Mouse (Mus musculus) 416B (cell line): ENCODE results near the gene Ssh1.

Experiments used
- DNase-seq: peaks from one replicate; pipeline ENCODE4 v3.0.0; 2011; ENCODE audit warnings: low read depth

Ssh1 gene

DNA sequence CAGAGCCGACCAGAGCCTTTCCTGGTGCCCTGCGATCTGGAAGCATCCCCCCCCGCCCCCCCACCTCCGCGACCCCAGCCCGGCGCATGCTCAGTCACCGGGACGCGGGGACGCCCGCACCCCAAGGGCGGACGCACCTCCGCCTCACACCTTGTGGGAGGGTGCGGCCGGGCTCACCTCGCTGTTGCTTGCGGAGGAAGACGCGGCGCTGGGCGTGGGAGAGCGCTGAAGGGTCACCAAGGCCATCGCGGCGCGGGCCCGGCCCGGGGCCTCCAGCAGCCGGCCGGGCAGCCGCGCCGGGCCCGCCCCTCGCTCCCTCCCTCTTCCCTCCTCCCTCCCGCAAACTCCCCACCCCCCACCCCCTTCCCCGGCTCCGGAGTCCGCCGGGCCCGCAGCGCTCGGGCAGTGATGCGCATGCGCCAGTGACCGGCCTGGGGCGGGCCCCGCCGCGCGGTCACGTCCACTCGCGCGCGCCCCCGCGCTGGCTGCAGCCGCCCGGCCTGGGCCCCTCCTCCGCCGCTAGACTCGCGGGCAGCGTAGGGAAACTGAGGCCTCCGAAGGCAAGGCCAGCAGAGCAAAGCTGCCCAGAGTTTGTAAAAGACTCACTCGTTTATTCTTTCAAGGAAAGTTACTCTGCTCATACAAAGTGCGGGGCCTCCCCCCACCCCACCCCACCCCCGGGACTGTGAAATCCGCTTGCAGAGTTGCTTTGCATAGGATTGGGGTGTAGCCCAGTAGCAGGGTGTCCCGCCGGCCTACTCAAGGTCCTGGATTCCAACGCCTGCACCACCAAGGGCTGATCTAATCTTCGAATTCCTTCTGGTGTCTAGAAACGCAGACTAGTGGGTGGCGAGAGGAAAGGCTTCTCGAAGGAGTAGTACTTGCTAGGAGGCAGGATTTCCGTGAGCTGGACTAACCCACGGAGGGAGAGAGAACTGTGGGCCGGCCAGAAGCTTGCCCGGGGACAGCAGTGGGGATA, at the start of gene Ssh1:
Gene Ssh1, minus strand, starts transcription at position 408 of the 979 bp plus-strand sequence.
- DNase-seq: peak; percentile 80

DNA sequence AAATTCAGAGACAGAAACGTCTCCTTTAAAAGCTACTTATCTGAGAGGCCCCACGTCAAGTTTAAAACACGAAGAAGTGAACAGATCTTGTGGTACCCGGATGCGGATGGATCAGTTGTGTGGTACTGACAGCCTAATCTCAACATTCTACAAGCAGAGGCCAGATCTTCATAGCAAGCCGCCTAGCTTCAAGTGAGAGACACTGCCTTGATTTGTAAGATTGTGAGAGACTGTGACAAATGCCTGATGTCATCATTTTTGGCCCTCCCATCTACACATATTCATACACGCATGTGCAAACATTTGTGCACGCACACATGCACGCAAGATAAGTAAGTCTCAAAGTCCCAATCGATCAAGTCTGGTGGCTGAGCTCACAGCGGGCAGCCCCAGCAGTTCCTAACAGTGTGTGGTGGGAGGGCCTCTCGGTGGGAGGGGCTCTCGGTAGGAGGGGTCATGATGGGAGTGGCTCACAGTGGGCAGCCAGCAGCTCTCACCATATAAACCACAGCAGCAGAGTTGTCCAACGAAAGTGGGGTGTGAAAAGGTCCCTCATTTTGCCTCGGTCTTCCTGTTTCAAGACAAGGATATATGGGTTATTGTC, 47.7 kb upstream of the Ssh1 start:
- DNase-seq: peak; percentile 67

DNA sequence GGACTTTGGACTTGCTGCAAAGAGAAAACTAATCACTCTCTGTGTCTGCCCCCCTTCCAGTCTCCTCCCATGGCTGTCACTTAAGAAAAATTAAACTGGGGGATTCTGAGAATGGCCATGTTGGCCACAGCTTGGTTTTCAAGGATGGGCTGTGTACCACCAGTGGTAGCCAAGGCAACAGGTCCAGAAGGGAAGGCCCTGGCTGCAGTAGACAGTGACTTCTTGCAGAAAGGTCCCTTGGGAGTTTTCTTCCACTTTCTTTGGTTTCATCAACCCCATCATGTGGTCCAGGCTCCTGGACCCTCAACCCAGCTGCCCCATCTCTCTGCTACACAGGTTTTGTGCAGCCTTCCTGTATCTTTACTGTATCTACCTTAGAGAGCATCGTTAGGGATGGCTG, 47.2 kb upstream of the Ssh1 start:
- DNase-seq: no peak

DNA sequence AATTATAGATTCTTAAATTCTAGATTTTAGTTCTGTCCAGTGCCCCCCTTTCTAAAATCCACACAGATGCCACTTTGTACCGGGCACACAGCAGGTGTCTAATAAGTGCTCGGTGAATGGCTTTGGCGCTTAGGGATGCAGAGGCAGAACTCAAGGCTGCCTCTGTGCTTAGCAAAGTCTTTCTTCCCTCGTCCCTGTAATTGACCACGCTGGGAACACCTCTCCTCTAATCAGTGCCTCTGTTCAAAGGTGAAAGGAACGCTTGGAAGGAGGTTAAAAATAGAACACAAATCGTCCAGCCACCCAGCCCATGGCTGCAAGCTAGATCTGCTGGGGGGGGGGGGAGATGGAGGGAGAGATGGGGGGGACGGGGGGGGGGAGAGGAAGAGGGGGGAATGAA, 46.8 kb upstream of the Ssh1 start:
- DNase-seq: no peak

DNA sequence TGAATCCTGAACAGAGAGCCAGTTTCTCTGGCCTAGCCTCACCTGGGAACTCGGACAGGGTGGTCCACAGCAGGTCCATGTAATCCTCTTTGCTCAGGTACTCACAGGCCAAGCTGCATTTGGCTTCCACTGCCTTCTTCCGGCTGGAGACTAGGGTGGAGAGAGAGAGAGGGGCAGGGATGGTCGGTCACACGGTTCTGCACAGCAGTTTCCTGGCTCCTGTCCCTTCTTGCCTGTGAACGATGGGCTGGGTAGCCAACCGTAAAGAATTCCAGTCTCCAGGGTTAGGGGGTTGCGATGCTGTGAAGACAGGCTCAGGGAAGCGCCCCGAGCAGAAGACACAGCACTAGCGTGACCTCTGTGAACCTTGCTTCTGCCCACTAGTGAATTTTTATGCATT, 41.4 kb upstream of the Ssh1 start:
- DNase-seq: no peak

DNA sequence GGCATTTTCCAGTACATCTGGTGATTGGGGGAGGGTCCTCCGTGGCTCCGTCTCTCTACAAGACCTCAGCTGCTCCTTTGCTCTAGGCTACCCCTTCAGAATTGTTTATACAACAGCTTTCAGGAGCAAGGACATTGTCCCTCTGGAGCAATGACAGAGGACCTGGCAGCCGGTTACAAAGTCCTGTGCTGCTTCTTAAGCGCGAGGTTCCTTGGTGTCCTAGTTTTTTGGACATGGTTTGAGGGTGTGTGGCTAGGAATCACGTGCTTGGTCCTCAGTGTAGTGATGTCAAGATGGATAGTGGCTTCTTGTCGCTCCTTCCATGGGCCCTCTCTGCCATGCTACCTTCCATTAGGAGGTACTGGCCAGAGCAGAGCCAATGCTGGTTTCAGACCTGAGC, 40.7 kb upstream of the Ssh1 start:
- DNase-seq: no peak

DNA sequence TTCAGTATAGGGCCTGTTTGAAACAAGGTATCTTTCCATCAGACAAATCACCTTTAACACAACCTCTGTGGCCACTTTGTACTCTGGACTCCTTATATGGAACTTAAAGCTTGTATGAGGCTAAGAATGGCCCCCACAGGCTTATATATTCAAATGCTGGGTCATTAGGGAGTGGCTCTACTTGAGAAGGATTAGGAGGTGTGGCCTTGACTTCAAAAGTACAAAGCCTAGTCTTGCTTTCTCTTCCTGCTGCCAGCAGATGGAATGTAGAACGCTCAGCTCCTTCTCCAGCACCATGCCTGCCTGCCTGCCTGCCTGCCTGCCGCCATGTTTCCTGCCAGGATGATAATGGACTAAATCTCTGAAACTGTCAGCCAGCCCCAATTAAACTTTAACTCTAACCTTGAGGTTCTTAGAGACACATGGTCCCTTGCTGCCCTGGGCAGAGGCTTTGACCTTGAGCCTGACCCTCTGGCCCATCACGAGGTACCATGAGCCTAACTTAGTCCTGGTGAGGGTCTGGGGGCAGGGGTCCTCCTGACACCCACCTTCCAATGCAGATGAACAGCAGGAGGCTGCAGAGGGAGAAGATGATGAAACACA, 38.6 kb upstream of the Ssh1 start:
- DNase-seq: no peak

DNA sequence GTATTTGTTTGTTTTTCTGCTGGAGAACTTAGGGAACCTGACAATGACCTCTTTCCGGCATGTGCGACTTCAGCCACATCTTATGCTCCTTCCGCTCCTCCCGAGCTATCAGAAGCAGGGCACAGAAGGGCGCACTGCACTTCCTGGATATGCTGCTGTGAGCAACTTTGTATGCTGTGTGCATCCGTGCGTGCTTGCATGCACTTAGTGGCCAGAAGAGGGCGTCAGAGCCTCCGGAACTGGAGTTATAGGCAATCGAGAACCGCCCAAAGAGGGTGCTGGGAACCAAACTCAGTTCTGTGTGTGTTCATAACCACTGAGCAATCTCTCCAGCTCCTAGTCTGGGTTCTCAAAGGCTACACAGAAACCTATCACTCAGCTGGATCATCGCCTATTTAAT, 37.0 kb upstream of the Ssh1 start:
- no peak for DNase-seq

DNA sequence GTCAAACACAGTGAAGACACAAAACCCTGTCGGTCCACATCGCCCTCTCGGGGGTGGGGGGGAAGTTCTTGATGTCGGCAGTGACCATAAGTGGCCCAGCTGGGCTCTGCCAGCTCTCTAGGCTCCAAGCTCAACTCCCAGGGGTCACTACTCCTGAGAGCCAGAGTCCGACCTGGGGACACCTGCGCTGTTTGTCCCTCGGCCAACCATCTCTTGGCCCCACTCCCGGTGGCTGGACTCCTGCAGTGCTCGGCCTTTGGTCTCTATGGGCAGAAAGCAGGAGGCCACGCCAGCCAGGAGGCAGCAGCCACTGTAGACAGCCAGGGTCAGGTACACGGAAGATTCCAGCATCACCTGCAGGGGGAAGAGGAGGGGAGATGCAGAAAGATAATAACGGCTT, 34.4 kb upstream of the Ssh1 start:
- DNase-seq: no peak

DNA sequence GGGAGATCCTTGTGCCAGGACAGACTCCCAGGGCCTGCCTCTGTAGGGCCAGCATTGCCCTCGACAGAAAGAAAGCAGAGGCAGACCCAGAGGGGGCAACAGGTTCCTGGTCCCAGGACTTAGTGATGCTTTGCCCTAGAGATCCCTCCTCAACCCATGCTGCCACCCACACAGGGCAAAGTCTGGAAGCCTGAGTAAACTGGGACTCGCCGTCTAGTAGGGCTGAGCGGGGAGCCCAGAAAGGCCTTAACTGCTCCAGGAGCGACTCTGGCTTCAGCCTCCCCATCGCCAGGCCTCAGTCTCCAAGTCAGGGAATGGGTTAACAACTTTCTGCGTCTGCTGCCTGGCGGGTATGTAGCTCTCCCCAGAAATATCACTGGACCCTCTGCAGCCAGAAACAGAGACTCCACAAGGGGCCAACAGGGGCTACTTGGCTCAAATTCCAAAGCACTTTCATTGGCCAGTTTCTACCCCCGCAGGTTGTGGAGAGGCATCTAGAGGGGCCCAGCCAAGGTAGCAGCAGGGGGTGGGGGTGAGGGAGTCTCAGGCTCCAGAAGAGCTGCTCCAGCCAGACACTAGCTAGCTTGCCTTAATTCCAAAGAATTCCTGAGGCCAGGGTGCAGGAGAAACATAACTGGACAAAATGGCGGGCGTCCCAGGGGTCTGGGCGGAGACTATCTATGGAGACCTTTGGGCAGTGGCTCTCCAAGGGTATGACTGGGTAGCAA, 33.7 kb upstream of the Ssh1 start:
- DNase-seq: no peak

DNA sequence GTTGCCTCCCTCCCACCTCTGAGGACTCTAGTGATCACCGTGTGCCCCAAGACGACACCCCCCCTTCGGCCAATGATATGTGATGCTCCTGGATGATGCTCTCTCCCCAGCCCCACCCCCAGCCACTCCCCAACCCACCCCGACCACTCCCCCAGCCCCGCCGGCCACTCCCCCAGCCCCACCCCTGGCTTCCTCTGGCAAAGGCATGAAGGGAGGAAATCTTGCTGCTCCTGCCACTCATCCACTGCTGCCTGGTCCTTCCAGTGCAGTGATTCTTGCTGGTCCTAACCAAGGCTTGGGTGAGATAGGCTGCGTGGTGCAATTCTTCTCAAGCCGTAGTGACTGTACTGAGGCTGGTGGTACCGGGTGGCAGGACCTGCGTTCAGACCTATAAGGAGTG, 31.2 kb upstream of the Ssh1 start:
- no peak for DNase-seq

DNA sequence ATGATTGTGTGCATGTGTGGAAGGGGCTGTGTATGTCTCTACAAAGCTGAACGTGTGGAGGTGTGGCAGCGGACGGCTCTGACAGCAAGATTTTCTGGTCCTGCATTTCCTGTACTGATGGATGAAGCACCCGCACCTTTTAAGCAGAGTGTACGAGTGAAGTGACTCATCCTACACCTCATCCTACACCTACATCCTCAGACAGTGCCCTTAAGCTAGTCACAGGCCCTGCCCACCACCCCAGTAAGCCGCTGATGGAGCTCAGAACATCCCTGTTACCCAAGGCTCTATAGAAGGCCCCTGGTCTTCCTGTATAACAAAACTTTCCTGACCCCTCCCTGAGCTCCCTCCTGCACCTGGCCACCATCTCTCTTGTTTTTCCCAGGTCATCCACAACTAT, 30.7 kb upstream of the Ssh1 start:
- no peak for DNase-seq

DNA sequence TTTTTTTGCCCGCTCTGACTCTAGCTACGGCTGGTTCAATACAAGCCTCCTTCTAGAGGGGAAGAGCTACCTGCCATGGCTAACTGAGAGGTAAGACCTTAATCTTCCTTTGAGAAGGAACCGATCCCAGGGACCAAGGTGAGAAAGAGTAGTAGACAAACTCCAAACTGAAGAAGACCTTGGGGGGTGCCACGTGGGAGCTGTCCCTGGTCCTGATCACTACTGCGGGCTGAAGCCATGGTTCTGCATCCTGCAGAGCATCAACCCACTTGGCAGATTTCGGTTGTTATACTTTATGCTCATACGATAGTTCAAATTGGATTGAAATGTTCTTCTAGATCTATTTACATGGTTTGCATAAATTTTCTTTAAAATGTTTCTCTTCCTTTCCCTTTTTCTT, 21.4 kb upstream of the Ssh1 start:
- no peak for DNase-seq

DNA sequence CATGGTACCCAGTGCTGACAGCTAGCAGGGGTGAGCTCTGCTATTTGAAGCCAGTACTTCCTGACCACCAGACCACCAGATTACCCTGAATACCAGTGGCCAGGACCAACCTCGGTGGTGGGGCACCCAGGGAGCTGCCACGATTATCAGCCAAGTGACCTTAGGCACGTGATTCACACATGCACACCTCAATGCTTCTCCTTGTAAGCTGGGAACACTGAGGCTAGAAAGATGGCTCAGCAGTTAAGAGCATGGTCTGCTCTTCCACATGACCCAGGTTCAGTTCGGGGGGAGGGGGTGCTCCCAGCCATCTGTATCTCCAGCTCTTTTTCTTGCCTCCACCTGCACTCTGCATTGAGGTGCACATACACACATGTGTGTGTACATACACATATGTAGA, 15.4 kb upstream of the Ssh1 start:
- DNase-seq: no peak

DNA sequence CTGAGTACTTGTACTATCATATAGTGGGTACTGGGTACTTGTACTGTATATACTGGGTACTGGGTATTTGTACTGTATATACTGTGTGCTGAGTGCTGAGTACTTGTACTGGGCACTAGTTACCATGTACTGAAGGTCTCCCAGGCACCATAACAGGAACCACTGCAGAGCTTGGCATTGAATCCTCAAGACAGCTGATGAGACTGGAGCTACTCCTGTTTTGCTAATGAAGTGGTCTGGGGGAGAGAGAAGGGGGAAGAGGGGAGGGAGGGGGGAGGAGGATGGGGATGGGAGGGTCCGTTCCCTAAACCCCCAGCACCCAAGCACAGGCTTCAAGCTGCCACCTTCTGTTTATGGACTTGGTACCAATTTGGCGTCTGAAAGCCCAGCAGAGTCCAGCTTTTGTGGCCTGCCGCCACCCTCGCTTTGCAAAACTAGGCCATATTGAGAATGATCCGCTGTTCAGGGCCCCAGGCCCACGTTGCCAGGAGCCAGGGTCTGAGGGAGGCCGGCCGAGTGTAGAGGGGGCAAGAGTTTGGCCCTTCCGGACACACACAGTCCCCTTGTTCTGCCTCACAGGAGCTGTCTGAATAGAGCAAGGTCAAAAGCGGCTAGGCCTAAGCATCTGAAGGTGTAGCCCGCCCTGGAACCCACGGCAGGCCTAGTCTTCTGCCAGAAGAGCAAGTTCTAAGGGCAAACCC, 14.2 kb upstream of the Ssh1 start:
- no peak for DNase-seq

DNA sequence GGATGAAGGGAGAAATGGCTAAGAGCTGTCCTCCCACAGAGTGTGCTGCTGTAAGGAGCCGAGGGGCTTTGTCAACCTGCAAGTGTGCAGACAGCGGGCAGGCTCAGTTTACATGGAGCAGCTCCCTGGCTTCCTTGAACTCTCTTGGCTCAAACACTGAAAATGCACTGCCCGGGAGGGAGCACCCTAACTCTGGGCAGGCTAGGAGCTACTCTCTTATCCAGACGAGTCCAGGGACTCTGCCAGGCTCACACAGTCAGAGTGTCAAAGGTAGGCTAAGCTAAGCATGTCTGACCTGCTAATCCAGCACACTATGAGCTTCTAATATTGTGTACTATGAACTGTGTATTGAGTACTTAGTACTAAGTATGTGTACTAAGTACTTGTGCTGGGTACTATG, 13.3 kb upstream of the Ssh1 start:
- DNase-seq: no peak

DNA sequence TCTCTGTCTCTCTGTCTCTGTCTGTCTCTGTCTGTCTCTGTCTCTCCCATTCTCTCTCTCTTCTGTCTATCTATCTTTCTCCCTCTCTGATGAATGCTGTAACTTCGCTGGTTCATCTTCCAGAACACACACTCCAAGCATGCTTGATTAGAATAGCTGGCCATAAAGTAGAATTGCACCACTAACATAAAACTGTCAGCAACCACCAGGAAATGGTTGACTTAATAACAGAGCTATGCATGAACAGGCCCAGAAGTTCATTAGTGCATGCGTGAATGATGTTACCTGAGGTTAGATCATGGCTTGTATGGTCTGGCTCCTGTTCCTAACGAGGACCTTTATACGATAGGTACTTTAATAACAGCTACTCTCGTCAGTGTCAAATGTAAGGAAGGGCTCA, 11.4 kb upstream of the Ssh1 start:
- DNase-seq: no peak

DNA sequence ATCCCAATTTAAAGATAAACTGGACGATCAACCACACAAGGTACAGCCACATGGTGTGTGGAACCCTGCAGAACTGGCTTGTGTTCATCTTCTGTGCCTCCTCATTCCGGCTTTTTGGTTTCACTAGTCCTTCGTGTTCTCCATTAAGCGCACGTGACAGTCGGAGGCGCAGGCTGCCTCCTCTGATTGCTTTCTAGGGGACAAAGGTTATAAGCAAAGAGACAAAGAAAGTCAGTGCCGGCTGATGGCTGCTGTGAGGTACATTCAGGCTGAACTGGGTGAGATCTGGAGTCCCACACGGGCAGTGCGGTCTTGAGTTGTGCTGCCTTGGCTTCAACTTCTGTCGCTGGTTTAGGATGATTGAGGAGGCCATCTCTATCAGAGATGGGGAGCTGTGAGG, 10.9 kb upstream of the Ssh1 start:
- no peak for DNase-seq

DNA sequence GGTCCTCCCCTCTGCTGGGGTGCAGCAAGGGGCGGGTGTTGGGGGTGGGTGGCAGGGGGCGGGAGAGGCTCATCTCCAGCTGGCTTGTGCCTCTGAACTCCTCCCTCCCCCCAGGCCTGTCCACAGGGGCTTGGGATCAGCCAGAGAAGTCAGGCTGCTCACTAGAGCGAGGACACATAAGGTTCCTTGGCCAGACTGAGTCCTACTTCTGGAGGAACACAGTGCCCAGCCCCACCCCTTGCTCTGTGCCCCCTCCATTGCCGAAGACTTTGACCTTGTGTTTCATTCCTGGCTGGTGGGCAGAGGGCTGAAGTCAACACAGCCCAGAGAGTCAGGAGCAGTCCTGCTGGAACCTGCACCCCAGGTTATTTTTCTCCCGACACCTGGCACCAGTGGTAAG, 9.8 kb upstream of the Ssh1 start, which contains the start of gene Dao:
Gene Dao, plus strand, starts transcription at position 162 of the 400 bp plus-strand sequence.
- no peak for DNase-seq

DNA sequence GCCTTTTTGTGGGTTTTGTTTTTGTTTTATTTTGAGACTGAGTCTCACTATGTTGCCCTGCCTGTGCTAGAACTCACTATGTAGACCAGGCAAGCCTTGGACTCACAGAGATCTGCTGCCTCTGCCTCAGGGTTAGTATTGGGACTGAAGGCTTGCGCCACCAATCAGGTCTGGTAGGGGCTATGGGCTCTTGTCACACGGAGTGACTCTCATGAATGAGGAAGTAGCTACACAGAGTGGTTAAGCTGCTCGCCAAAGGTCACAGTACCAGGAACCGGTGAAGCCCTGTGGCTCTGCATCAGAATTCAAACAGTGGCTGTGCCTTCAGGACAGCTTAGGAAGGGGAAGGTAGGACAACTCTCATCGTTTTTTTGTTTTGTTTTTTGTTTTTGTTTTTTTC, 5.7 kb upstream of the Ssh1 start:
- peak; percentile 85 for DNase-seq

DNA sequence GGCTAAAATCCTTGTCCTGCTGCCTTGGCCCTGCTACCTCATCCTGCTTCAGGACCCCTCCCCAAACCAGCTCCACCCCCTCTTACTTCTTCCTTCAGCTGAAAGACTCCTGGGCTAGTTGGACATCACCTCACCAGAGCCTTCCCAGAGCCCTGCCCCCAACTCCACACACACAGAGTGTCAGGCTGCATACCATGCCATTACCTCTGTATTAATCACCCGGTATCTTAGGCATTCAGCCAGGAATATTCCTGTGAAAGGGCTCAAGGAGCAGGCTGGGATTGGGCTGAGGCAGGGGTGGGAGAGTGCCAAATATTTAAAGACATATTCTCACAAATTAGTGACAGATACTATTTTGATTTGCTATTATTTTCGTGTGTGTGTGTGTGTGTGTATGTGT, 2.8 kb upstream of the Ssh1 start:
- DNase-seq: no peak

DNA sequence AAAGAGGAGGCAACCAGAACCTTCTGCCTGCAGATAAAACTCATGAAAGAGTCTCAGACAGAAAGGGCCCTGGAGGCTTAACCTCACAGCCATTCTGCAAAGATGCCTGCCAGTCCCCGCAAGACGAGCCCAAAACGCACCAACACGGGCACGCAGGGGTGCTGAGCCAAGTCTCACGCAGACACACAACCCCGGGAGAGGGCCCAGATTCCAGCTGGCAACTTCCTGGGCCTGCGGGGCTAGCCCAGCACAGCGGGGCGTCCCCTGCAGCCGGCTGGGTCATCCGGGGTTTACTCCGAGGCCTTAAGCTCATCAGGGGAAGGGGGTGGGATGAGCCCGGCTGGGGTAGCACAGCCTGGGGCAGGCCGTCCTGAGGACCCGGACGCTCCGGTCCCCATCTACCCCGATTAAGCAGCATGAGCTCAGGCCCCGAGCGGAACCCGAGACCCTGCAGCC, 635 bp downstream of the Ssh1 start:
- DNase-seq: peak; percentile 47
